Mouse (Mus musculus) neural tube, embryonic 12.5 days (tissue): ENCODE measurements around the gene 6030408B16Rik. TPM values are rescaled to one million over a fixed set of nuclear protein-coding genes. Genes with fewer than 3 reads are reported as not detected.
A peak's percentile ranks its signal among the peaks of the same experiment; 100 is the strongest.

Experiments used
- ATAC-seq: fragments of 200-750 bp; cut with Nextera tagmentation; 2 replicates; pipeline ENCODE4 v1.8.0; 2017; ENCODE audit warnings: low read depth, mild to moderate bottlenecking, moderate TSS enrichment, moderate library complexity; ENCODE audit not compliant: low FRiP score
- H3K27ac ChIP-seq: fragments of 300-500 bp; sonication (generic); 2 replicates; pipeline ENCODE4 v1.5.1; 2016
- H3K27me3 ChIP-seq: fragments of 300-500 bp; sonication (generic); replicated peaks from 2 replicates; pipeline ENCODE4 v1.6.1; 2016; ENCODE audit warnings: mild to moderate bottlenecking
- H3K36me3 ChIP-seq: fragments of 300-500 bp; sonication (generic); 2 replicates; pipeline ENCODE4 v1.6.1; 2016; ENCODE audit warnings: mild to moderate bottlenecking
- H3K4me1 ChIP-seq: fragments of 300-500 bp; sonication (generic); 2 replicates; pipeline ENCODE4 v1.6.1; 2016
- H3K4me2 ChIP-seq: fragments of 300-500 bp; sonication (generic); replicated peaks from 2 replicates; pipeline ENCODE4 v1.6.1; 2016; ENCODE audit warnings: mild to moderate bottlenecking
- H3K4me3 ChIP-seq: fragments of 300-500 bp; sonication (generic); 2 replicates; pipeline ENCODE4 v1.5.1; 2016
- H3K9ac ChIP-seq: fragments of 300-500 bp; sonication (generic); 2 replicates; pipeline ENCODE4 v1.6.1; 2016; ENCODE audit warnings: mild to moderate bottlenecking
- H3K9me3 ChIP-seq: fragments of 300-500 bp; sonication (generic); 2 replicates; pipeline ENCODE4 v1.6.1; 2016; ENCODE audit warnings: mild to moderate bottlenecking
- WGBS: fragments of 180-500 bp; shearing (Covaris S2); methylation state at CpG from one replicate; pipeline ENCODE4 v1.1.7; 2016; 5-methylcytosine and 5-hydroxymethylcytosine counted together
- polyA plus RNA-seq: library from polyadenylated mRNA; unstranded; fragments of >200 nt; fragmentation: Nextera tagmentation; extraction: Ambion mirVana; gene quantifications from 2 replicates; pipeline ENCODE4 v1.2.1, GENCODE M21; 2016

The 6030408B16Rik gene
- polyA plus RNA-seq, 1 experiment from 2014 or later, result 0.13 TPM

DNA sequence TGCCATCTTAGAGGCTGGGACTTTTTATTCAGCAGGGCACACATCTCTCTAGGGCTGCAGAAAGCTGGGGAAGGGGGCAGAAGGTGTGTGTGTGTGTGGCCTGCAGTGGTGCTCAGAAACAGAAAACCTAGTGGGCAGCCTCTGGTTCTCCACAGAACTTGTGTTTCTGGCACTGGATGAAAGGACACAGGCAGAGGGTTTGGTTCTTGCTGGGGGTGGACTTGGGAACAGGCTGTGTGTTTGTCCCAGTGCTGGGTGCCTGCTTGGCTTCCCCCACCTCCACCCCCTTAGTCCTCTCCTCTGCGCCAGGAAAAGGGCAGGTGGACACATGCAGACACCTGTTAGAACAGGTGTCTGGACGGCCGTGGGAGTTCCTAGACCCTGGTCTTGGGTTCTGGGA lies 21.9 kb upstream of the 6030408B16Rik start:
- 88% methylated on average over 3 of the region's 3 CpGs for WGBS
- H3K27ac ChIP-seq, result no peak overlapping the region
- H3K27me3 ChIP-seq, result peaks cover 22% of the 10 kb centered on the region
- H3K4me1 ChIP-seq, result peaks cover 7% of the 10 kb centered on the region
- ATAC-seq, result no peak
- no peak overlapping the region for H3K4me3 ChIP-seq
- no peak overlapping the region for H3K4me2 ChIP-seq
- H3K9me3 ChIP-seq, result no peaks in the 10 kb centered on the region
- H3K9ac ChIP-seq, result no peak overlapping the region
- H3K36me3 ChIP-seq, result peaks cover 31% of the 10 kb centered on the region

DNA sequence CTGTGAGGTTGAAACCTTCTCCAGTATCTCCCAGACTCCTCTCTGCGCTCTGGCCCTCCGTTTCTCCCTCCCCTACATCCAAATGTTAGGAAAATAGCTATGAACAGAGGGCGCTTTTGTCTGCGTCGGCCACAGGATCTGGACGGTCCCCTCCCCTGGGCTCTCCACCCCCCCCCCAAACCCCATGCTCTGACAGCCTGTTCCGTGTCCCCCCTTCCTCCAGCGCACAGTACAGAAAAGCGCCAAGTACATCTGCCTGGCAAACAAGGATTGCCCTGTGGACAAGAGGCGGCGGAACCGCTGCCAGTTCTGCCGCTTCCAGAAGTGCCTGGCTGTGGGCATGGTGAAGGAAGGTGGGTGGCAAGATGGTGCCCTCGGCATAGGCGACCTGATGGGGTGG lies 21.5 kb upstream of the 6030408B16Rik start:
- H3K4me3 ChIP-seq, result no peak overlapping the region
- WGBS, result 83% methylated on average over 15 of the region's 15 CpGs
- peaks cover 3% of the 10 kb centered on the region; the same call in 1 of the 2 replicates for H3K4me1 ChIP-seq
- H3K27ac ChIP-seq, result no peak overlapping the region
- peaks cover 18% of the 10 kb centered on the region for H3K27me3 ChIP-seq
- H3K4me2 ChIP-seq, result no peak overlapping the region
- H3K9me3 ChIP-seq, result no peaks in the 10 kb centered on the region
- H3K36me3 ChIP-seq, result peaks cover 31% of the 10 kb centered on the region
- ATAC-seq, result no peak
- H3K9ac ChIP-seq, result no peak overlapping the region

DNA sequence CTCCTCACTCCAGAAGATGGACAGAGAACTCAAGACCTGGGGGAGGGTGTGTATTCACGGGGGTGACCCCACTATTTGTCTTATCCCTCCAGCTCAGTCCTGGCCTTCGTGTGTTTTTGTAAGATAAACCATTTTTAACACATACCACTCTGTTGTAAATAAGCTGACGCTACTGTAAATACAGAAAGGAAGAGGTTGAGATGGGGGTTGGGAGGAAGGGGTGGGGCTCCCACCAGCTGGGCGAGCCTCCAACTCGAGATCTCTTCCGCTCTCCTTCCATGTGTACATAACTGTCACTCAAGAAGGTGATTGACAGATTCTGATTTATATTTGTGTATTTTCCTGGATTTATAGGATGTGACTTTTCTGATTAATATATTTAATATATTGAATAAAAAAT lies 18.6 kb upstream of the 6030408B16Rik start:
- H3K9me3 ChIP-seq, result no peaks in the 10 kb centered on the region
- no peaks in the 10 kb centered on the region for H3K27me3 ChIP-seq
- H3K27ac ChIP-seq, result no peak overlapping the region
- no peak for ATAC-seq
- no peak overlapping the region for H3K9ac ChIP-seq
- no peak overlapping the region for H3K4me3 ChIP-seq
- WGBS, result 83% methylated on average over 6 of the region's 6 CpGs
- no peak overlapping the region for H3K4me2 ChIP-seq
- H3K4me1 ChIP-seq, result peaks cover 20% of the 10 kb centered on the region
- peaks cover 31% of the 10 kb centered on the region for H3K36me3 ChIP-seq

DNA sequence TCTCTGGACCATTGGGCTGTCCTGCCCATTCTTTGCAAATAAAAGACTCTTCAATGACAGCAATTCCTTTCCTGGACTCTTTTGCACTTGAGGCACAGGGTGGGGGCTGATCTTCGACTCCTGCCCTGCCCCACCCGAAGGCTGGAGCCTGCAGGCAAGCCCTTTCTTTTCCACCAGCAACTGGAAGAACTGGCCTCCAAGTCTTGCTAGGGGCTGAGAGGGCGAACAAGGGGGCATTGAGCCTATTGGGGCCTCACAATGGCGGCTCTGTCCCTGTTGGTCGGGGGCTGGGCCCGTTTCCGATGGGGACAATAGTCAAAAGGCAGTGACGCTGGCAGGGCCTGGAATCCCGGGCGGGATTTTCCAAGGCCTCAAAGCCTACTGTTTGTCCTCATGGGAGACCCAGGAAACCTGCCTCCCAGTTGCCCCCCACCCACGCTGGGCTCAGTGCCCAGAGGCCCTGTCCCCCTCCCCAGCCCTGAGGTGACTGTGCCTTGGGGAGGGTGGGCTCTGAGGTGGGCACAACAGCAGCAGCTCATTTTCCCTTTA lies 15.6 kb upstream of the 6030408B16Rik start:
- Histone ChIP-seq H3K4me1 (peaks cover 26% of the 10 kb centered on the region), H3K4me3 (no peak overlapping the region), H3K9me3 (no peaks in the 10 kb centered on the region), H3K4me2 (no peak overlapping the region; the same call in 1 of the 2 replicates), H3K27ac (no peak overlapping the region), H3K9ac (no peak overlapping the region), H3K36me3 (peaks cover 16% of the 10 kb centered on the region), H3K27me3 (no peaks in the 10 kb centered on the region; the same call in 1 of the 2 replicates)
- peak; percentile 69 for ATAC-seq
- WGBS, result 34% methylated on average over 11 of the region's 11 CpGs

DNA sequence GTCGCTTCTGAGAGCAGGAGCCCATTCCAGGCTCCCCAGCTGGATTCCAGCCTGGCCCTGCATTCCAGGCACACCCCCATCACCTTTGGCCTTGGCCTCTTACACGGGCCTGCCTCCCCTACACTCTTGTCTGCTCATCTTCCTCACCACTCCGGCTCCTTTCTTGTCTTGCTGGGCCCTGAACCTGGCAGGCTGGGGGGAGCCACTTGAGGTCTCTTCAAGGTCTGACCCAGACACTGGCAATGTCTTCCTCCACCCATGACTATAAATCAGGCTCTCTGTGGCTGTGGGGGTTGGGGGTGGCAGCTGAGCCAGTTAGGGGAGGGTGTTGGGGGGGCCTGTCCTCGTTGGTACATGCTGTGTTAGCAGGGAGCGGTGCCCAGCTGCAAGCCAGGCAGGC lies 14.4 kb upstream of the 6030408B16Rik start:
- H3K27me3 ChIP-seq, result no peaks in the 10 kb centered on the region; the same call in 1 of the 2 replicates
- no peak for ATAC-seq
- H3K4me2 ChIP-seq, result no peak overlapping the region
- peak overlapping the region; percentile 21; the same call in 1 of the 2 replicates for H3K9ac ChIP-seq
- H3K4me1 ChIP-seq, result peaks cover 26% of the 10 kb centered on the region
- peaks cover 6% of the 10 kb centered on the region; the same call in 1 of the 2 replicates for H3K36me3 ChIP-seq
- WGBS, result 45% methylated on average over 5 of the region's 5 CpGs
- H3K4me3 ChIP-seq, result no peak overlapping the region
- H3K9me3 ChIP-seq, result no peaks in the 10 kb centered on the region
- no peak overlapping the region for H3K27ac ChIP-seq

DNA sequence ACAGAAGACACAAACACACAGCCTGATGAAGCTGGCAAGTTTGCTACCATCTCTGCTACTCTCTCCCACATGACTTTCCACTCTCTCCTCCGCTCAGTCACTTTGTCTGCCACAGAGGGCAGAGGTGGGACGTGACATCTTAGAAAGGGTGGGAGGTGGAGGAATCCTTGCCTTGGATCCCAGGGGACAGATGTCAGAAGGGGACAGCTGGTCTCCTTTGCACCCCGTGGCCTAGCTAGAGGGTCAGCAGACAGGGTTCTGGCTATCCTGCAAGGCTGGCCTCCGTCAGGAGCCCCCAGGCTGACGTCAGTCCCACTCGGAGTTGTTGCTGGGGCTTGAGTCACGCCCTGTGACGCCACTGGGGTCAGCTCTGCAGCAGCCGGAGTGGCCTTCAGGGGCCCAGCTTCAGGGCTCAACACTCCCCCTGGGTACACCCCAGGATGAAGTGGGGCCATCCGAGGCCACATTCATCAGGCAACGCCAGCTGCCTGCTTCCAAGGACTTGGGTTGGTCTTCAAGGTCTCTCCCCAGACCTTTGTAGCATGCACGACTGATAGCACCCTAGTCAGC lies 13.5 kb upstream of the 6030408B16Rik start:
- WGBS, result 67% methylated on average over 12 of the region's 12 CpGs
- Histone ChIP-seq H3K9ac (no peak overlapping the region), H3K4me1 (peaks cover 27% of the 10 kb centered on the region), H3K9me3 (no peaks in the 10 kb centered on the region), H3K27ac (no peak overlapping the region), H3K27me3 (no peaks in the 10 kb centered on the region; the same call in 1 of the 2 replicates), H3K36me3 (no peaks in the 10 kb centered on the region), H3K4me3 (no peak overlapping the region), H3K4me2 (no peak overlapping the region)
- ATAC-seq, result no peak

DNA sequence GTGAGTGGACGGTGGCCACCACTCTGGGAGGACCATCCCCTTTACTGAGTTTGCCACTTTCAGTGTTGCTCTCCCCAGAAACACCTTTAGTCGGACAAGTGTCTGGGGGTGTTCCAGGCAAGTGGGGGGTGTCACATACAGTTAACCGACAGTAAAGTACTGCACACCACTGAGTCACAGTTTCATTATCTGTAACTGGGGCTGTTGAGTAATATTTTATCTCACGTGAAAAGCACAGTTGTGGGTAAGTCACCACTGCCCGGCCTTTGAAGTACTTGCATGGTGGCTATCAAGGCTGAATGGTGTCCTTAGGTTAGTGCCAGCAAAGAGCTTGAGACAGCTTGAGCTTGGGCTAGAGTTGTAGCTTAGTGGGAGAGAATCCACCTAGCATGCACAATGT lies 10.5 kb upstream of the 6030408B16Rik start:
- no peaks in the 10 kb centered on the region for H3K9me3 ChIP-seq
- no peaks in the 10 kb centered on the region; the same call in 1 of the 2 replicates for H3K27me3 ChIP-seq
- H3K36me3 ChIP-seq, result peaks cover 12% of the 10 kb centered on the region; the same call in 1 of the 2 replicates
- peaks cover 31% of the 10 kb centered on the region for H3K4me1 ChIP-seq
- H3K4me3 ChIP-seq, result no peak overlapping the region
- WGBS, result 79% methylated on average over 5 of the region's 5 CpGs
- no peak overlapping the region for H3K9ac ChIP-seq
- no peak for ATAC-seq
- H3K4me2 ChIP-seq, result no peak overlapping the region
- H3K27ac ChIP-seq, result no peak overlapping the region

DNA sequence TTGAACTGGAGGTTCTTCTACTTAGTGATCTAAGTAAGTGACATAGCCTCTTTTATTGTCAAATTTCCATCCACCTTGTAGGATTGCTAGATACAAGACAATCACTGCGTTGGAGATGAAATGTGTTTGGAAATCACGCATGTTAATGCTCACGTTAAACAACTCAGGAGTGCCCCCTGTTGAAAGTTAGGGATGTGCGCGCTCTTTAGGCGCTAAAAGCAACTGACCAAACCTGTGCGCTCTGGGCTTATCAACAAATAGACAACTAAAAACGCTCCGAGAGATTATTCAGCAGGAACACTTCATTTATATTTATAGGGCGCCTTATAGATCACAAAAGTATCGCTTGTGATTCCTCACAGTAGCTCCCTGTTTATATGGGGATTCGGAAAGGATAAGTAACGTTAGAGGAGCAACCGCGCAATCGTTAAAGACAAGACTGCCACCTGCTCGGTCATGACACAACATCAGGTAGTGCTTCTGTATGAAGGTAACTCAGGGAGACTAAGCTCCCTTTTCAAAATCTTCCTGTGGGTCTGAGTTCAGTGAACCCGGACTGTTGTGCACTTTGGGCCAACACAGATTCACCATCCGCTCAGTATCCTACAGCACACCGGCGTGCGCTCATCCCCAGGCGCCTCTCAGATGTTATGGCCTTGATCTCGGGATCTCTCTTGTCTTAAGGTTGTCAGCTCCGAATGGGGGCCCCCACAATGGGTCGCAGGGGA lies 9.7 kb upstream of the 6030408B16Rik start:
- H3K9ac ChIP-seq, result peak overlapping the region; percentile 91
- H3K36me3 ChIP-seq, result peaks cover 21% of the 10 kb centered on the region
- peak overlapping the region; percentile 89 for H3K4me2 ChIP-seq
- peaks cover 24% of the 10 kb centered on the region for H3K4me1 ChIP-seq
- H3K4me3 ChIP-seq, result peak overlapping the region; percentile 91
- 1% methylated on average over 26 of the region's 26 CpGs for WGBS
- no peaks in the 10 kb centered on the region; the same call in 1 of the 2 replicates for H3K27me3 ChIP-seq
- H3K9me3 ChIP-seq, result no peaks in the 10 kb centered on the region
- no peak overlapping the region for H3K27ac ChIP-seq
- ATAC-seq, result 0 out of 2 replicates have a peak, but pooled peaks have one; percentile 23

DNA sequence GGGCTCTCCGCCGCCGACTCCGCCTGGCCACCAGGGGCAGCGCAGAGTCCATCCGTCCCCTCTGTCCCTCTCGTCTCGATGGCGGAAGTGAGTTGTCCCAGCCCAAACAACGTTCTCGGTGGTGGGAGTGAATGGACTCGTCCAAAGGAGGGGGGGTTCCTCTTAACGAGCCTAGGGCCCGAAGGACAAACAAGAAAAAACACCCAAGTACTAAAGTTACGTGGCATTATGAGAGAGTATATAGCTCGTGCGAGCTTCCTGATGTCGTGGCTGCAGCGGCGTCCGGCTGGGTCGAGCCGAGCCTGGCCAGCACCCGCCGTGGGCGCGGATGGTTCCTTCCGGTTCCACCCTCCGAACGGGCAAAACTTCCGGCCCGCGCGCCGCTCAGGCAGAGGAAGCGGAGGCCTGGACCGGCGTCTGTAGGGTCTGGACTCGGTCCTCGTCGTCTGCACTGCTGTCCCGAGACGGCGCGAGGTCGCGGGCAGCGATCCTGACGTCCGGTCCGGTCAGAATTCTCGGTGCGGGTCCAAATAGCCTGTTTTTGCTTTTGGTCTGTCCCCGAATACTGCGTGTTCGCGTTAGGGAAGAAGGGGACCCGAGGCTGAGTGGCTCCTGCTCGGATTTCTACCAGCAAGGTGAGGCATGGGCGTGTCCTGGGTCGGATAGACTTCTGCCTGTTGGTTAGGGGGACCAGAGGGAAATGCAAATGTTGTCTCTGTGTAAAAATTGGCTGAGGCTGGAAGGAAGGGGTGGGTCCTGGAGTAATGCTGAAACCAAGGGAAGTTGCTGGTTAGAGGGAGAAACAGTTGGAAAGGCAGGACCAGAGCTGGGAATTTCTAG lies 8.9 kb upstream of the 6030408B16Rik start, which contains the start of gene Atg101:
Gene Atg101 (plus strand): TSS at position 362 of the 840 bp plus-strand sequence.
- Histone ChIP-seq H3K9me3 (no peaks in the 10 kb centered on the region), H3K9ac (peak within 1 kb of the TSS; percentile 91), H3K36me3 (peaks cover 26% of the 10 kb centered on the region), H3K27ac (no peak within 1 kb of the TSS; the same call in 1 of the 2 replicates), H3K4me3 (peak within 1 kb of the TSS; percentile 91), H3K4me1 (peaks cover 18% of the 10 kb centered on the region), H3K4me2 (peak within 1 kb of the TSS; percentile 89), H3K27me3 (no peaks in the 10 kb centered on the region; the same call in 1 of the 2 replicates)
- under 1% methylated on average over 61 of the region's 61 CpGs for WGBS
- peak; percentile 91 for ATAC-seq

DNA sequence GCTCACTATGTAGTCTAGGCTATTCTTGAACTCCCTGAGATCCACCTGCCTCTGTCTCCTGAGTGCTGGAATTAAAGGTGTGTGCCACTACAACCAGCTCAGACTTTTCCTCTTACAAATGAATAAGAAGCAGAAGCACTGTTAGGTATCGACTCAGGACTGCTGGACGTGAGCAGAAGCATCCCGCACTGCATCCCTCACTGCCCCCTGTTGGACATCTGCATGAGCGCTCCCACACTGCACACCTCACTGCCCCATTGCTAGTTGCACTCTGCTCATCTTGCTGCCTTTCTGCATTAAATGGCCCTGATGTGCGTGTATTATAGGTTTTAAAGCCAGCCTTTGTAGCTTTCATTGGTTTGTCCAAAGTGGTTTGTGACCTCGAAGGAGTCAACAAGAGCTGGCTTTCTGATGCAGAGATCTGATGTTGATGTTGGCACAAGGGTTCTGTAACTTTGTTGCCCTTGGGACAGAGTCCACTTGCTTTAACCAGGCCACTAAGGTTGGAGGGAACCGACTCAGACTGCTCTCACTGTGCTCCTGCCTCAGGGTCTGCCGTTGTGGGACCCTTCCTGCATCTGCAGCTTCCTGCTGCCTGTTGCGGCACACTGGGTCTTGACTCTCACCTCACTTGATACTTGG lies 6.8 kb upstream of the 6030408B16Rik start:
- Histone ChIP-seq H3K9ac (no peak overlapping the region), H3K27ac (no peak overlapping the region), H3K9me3 (no peaks in the 10 kb centered on the region), H3K27me3 (no peaks in the 10 kb centered on the region; the same call in 1 of the 2 replicates), H3K4me1 (peaks cover 13% of the 10 kb centered on the region), H3K36me3 (peaks cover 46% of the 10 kb centered on the region), H3K4me2 (no peak overlapping the region), H3K4me3 (no peak overlapping the region)
- no peak for ATAC-seq
- 75% methylated on average over 9 of the region's 9 CpGs for WGBS

DNA sequence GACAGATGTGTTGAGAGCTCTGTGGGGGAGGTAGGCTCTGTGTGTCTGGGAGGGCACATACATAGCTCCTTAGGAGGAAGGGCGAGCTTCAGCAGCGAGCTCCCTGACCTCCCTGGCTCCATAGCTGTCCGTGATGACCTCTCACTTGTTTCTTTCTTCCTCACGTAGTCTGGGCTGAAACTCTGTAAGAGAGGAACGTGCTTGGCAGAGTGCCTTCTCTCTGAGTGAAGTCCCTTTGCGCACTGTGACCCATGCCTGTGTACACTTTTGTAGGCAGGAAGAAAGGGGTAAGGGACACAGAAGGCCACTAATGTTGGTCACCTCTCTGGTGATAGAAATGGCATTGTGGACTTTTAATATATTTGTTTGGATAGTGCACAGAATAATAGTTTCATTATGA lies 5.7 kb upstream of the 6030408B16Rik start:
- Histone ChIP-seq H3K4me3 (no peak overlapping the region), H3K4me1 (peaks cover 13% of the 10 kb centered on the region), H3K9ac (no peak overlapping the region), H3K36me3 (peaks cover 57% of the 10 kb centered on the region), H3K9me3 (no peaks in the 10 kb centered on the region), H3K4me2 (no peak overlapping the region), H3K27me3 (no peaks in the 10 kb centered on the region), H3K27ac (no peak overlapping the region)
- whole genome bisulfite sequencing, result 92% methylated on average over 6 of the region's 6 CpGs
- ATAC-seq, result no peak
